Mouse (Mus musculus) cerebellum, adult 2 months (tissue): Measurements from ENCODE around the gene Ube2g1.

Experiments used
- CTCF ChIP-seq: fragments of 200-500 bp; IDR thresholded peaks from 2 replicates; pipeline ENCODE4 v1.5.1; 2011; ENCODE audit warnings: low read depth, mild to moderate bottlenecking, control low read depth, low read length, moderate library complexity, borderline replicate concordance; ENCODE audit not compliant: insufficient read depth
- POLR2A ChIP-seq: fragments of 200-500 bp; IDR thresholded peaks from 2 replicates; pipeline ENCODE4 v1.6.1; 2011; ENCODE audit warnings: low read length, control low read depth, borderline replicate concordance; ENCODE audit not compliant: insufficient read depth

GRCm38 (mm10) chr11:72582448-72582705 is 24.7 kb upstream of the Ube2g1 start:
- TF ChIP-seq CTCF: no peak
- TF ChIP-seq POLR2A: no peak
